Mouse (Mus musculus) neural tube, embryonic 14.5 days (tissue): ENCODE data around the gene Sipa1l3. TPM values are rescaled to one million over a fixed set of nuclear protein-coding genes. Genes with fewer than 3 reads are reported as not detected.

Source experiments
- ATAC-seq: fragments of 200-750 bp; cut with Nextera tagmentation; 2 replicates; pipeline ENCODE4 v1.8.0; 2017; ENCODE audit warnings: low read depth, mild to moderate bottlenecking, moderate TSS enrichment, moderate library complexity
- H3K27ac ChIP-seq: fragments of 300-500 bp; sonication (generic); 2 replicates; pipeline ENCODE4 v1.5.1; 2014; ENCODE audit warnings: low read depth, mild to moderate bottlenecking, control low read depth, low read length, moderate library complexity, mixed read lengths
- H3K27me3 ChIP-seq: fragments of 300-500 bp; sonication (generic); 2 replicates; pipeline ENCODE4 v1.6.1; 2014; ENCODE audit warnings: low read length; ENCODE audit not compliant: control insufficient read depth, insufficient read depth
- H3K36me3 ChIP-seq: fragments of 300-500 bp; sonication (generic); 2 replicates; pipeline ENCODE4 v1.6.1; 2014; ENCODE audit warnings: low read length, mixed read lengths; ENCODE audit not compliant: control insufficient read depth, insufficient read depth
- H3K4me1 ChIP-seq: fragments of 300-500 bp; sonication (generic); 2 replicates; pipeline ENCODE4 v1.6.1; 2014; ENCODE audit warnings: low read length; ENCODE audit not compliant: control insufficient read depth, insufficient read depth
- H3K4me2 ChIP-seq: fragments of 300-500 bp; sonication (generic); 2 replicates; pipeline ENCODE4 v1.6.1; 2014; ENCODE audit warnings: mild to moderate bottlenecking, low read depth, low read length, control low read depth
- H3K4me3 ChIP-seq: fragments of 300-500 bp; sonication (generic); 2 replicates; pipeline ENCODE4 v1.5.1; 2014; ENCODE audit warnings: low read depth, low read length, control low read depth, mixed read lengths
- H3K9ac ChIP-seq: fragments of 300-500 bp; sonication (generic); replicated peaks from 2 replicates; pipeline ENCODE4 v1.6.1; 2014; ENCODE audit warnings: low read depth, mild to moderate bottlenecking, control low read depth, low read length, mixed read lengths
- H3K9me3 ChIP-seq: fragments of 300-500 bp; sonication (generic); 2 replicates; pipeline ENCODE4 v1.6.1; 2016; ENCODE audit warnings: low read length; ENCODE audit not compliant: control insufficient read depth
- WGBS: fragments of 180-500 bp; shearing (Covaris S2); extraction: QIAGEN DNeasy Blood & Tissue Kit; methylation state at CpG from one replicate; pipeline ENCODE4 v1.1.7; 2014; 5-methylcytosine and 5-hydroxymethylcytosine counted together
- polyA plus RNA-seq: library from polyadenylated mRNA; unstranded; fragments of >200 nt; fragmentation: Nextera tagmentation; extraction: Ambion mirVana; gene quantifications from 2 replicates; pipeline ENCODE4 v1.2.1, GENCODE M21; 2014

The Sipa1l3 gene
- polyA plus RNA-seq, 1 experiment from 2014 or later: 22.1 TPM

GRCm38 (mm10) chr7:29316976-29317375 lies 201.5 kb downstream of the Sipa1l3 start:
- Histone ChIP-seq H3K27ac (peak overlapping the region; percentile 89), H3K4me2 (peak overlapping the region; percentile 35; the same call in 1 of the 2 replicates), H3K4me3 (no peak overlapping the region), H3K27me3 (no peaks in the 10 kb centered on the region), H3K9me3 (no peaks in the 10 kb centered on the region), H3K4me1 (peaks cover 83% of the 10 kb centered on the region), H3K36me3 (peaks cover 32% of the 10 kb centered on the region; the same call in 1 of the 2 replicates), H3K9ac (peak overlapping the region; percentile 26)
- 8% methylated on average over 9 of the region's 10 CpGs for WGBS
- peak; percentile 22 for ATAC-seq

GRCm38 (mm10) chr7:29316137-29316734 lies 202.2 kb downstream of the Sipa1l3 start:
- no peaks in the 10 kb centered on the region for H3K9me3 ChIP-seq
- H3K9ac ChIP-seq: peak overlapping the region; percentile 33
- no peak for ATAC-seq
- no peak overlapping the region for H3K4me2 ChIP-seq
- no peaks in the 10 kb centered on the region for H3K27me3 ChIP-seq
- H3K36me3 ChIP-seq: peaks cover 34% of the 10 kb centered on the region; the same call in 1 of the 2 replicates
- peaks cover 83% of the 10 kb centered on the region for H3K4me1 ChIP-seq
- 56% methylated on average over 17 of the region's 17 CpGs for WGBS
- no peak overlapping the region for H3K4me3 ChIP-seq
- H3K27ac ChIP-seq: peak overlapping the region; percentile 89

GRCm38 (mm10) chr7:29314844-29315628 lies 203.4 kb downstream of the Sipa1l3 start:
- H3K36me3 ChIP-seq: peaks cover 38% of the 10 kb centered on the region; the same call in 1 of the 2 replicates
- H3K9ac ChIP-seq: no peak overlapping the region
- H3K9me3 ChIP-seq: no peaks in the 10 kb centered on the region
- no peaks in the 10 kb centered on the region for H3K27me3 ChIP-seq
- peak overlapping the region; percentile 89 for H3K27ac ChIP-seq
- peak overlapping the region; percentile 23; the same call in 1 of the 2 replicates for H3K4me2 ChIP-seq
- ATAC-seq: peak; percentile 13; the same call in 1 of the 2 replicates
- peaks cover 80% of the 10 kb centered on the region for H3K4me1 ChIP-seq
- WGBS: 39% methylated on average over 13 of the region's 13 CpGs
- no peak overlapping the region; the same call in 1 of the 2 replicates for H3K4me3 ChIP-seq

- 46% methylated on average over 9 of the region's 9 CpGs for WGBS
- Histone ChIP-seq H3K36me3 (peaks cover 38% of the 10 kb centered on the region; the same call in 1 of the 2 replicates), H3K4me1 (peaks cover 73% of the 10 kb centered on the region), H3K4me2 (peak overlapping the region; percentile 23; the same call in 1 of the 2 replicates), H3K4me3 (no peak overlapping the region), H3K9me3 (no peaks in the 10 kb centered on the region), H3K27ac (0 out of 2 replicates have a peak overlapping the region, but pooled peaks have one; percentile 35), H3K27me3 (no peaks in the 10 kb centered on the region), H3K9ac (no peak overlapping the region)
- no peak for ATAC-seq
Observed at GRCm38 (mm10) chr7:29313572-29314261, 204.7 kb downstream of the Sipa1l3 start.

GRCm38 (mm10) chr7:29313051-29313450 lies 205.4 kb downstream of the Sipa1l3 start:
- H3K9me3 ChIP-seq: no peaks in the 10 kb centered on the region
- peak overlapping the region; percentile 20; the same call in 1 of the 2 replicates for H3K4me2 ChIP-seq
- H3K9ac ChIP-seq: peak overlapping the region; percentile 41; the same call in 1 of the 2 replicates
- no peak overlapping the region; the same call in 1 of the 2 replicates for H3K4me3 ChIP-seq
- 14% methylated on average over 9 of the region's 9 CpGs for WGBS
- H3K36me3 ChIP-seq: peaks cover 38% of the 10 kb centered on the region; the same call in 1 of the 2 replicates
- peaks cover 67% of the 10 kb centered on the region for H3K4me1 ChIP-seq
- no peaks in the 10 kb centered on the region for H3K27me3 ChIP-seq
- no peak for ATAC-seq
- peak overlapping the region; percentile 55 for H3K27ac ChIP-seq

DNA sequence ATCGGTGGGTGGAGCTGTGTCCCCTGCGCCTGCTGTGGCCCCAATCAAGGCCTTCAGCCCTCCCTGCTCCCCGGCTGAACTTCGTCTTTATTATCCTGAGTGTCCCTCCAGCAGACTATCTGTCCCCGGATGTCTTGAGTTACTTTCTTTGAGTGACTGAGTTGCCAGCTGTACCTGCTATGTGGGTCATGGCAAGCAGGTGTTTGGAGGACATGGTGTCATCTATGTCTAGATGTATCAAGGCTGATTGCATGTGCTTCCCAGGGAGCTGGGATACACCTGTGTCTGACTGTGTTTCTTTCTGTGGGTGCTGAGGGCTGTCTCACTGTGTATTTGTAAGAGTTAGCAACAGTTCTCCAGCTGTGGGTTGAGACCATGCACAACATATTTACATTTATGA lies 208.7 kb downstream of the Sipa1l3 start:
- peak overlapping the region; percentile 95 for H3K4me2 ChIP-seq
- peaks cover 23% of the 10 kb centered on the region; the same call in 1 of the 2 replicates for H3K36me3 ChIP-seq
- 6% methylated on average over 5 of the region's 5 CpGs for WGBS
- H3K4me1 ChIP-seq: peaks cover 60% of the 10 kb centered on the region
- H3K9ac ChIP-seq: peak overlapping the region; percentile 77
- no peaks in the 10 kb centered on the region for H3K27me3 ChIP-seq
- H3K4me3 ChIP-seq: peak overlapping the region; percentile 63
- peak overlapping the region; percentile 16; the same call in 1 of the 2 replicates for H3K27ac ChIP-seq
- ATAC-seq: no peak
- H3K9me3 ChIP-seq: no peaks in the 10 kb centered on the region

GRCm38 (mm10) chr7:29309221-29309721 lies 209.2 kb downstream of the Sipa1l3 start:
- ATAC-seq: no peak
- H3K9ac ChIP-seq: peak overlapping the region; percentile 77
- H3K4me2 ChIP-seq: peak overlapping the region; percentile 95
- peaks cover 19% of the 10 kb centered on the region; the same call in 1 of the 2 replicates for H3K36me3 ChIP-seq
- no peaks in the 10 kb centered on the region for H3K9me3 ChIP-seq
- peak overlapping the region; percentile 63 for H3K4me3 ChIP-seq
- H3K27me3 ChIP-seq: no peaks in the 10 kb centered on the region
- H3K4me1 ChIP-seq: peaks cover 56% of the 10 kb centered on the region
- H3K27ac ChIP-seq: peak overlapping the region; percentile 16
- under 1% methylated on average over 36 of the region's 36 CpGs for WGBS

DNA sequence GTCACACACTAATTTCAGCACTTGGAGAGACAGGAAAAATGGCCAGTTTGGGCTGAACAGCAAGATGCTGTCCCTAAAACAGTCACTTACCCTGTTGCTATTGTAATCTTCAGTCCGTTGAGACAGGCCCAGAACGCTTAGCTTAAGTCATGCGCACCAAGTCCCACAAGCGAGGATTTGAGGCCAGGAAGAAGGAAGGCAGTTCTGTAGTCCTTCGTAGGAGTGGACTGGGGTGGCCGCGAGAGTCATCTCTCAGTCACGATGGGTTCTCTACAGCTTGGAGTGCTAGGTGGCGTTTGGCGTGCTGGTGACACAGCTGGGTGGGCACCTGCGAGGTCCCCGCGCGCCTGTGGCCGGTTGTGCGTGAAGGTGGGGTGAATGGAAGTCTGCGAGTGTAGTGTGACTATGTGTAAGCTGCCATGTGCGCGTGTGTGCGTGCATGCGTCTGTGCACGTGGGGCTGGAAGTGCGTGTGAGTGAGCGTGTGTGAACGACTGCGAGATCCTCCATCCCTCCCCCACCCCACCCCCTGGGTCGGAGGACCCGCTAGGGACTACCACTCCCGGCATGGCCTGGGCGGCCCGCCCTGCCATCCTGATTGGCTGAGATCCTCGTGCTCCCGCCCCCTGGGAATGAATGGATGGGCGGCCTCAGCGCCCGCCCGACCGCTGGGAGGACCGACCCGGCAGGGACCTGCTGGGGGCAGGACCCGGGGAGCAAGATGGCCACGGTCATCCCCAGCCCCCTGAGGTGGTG lies 210.9 kb downstream of the Sipa1l3 start:
- H3K9me3 ChIP-seq: no peaks in the 10 kb centered on the region
- ATAC-seq: peak; percentile 62
- peaks cover 6% of the 10 kb centered on the region; the same call in 1 of the 2 replicates for H3K36me3 ChIP-seq
- peaks cover 39% of the 10 kb centered on the region for H3K4me1 ChIP-seq
- peak overlapping the region; percentile 63 for H3K4me3 ChIP-seq
- WGBS: under 1% methylated on average over 36 of the region's 42 CpGs
- H3K27me3 ChIP-seq: no peaks in the 10 kb centered on the region
- peak overlapping the region; percentile 65 for H3K27ac ChIP-seq
- H3K9ac ChIP-seq: peak overlapping the region; percentile 77
- peak overlapping the region; percentile 95 for H3K4me2 ChIP-seq
